Mouse (Mus musculus) liver, embryonic 15.5 days (tissue): ENCODE measurements around the gene Ppp1r8. TPM values are rescaled to one million over a fixed set of nuclear protein-coding genes. Genes with fewer than 3 reads are reported as not detected.

Source experiments
- ATAC-seq: fragments of 200-750 bp; cut with Nextera tagmentation; 2 replicates; pipeline ENCODE4 v1.8.0; 2017; ENCODE audit warnings: moderate number of reproducible peaks, mild to moderate bottlenecking, moderate library complexity; ENCODE audit not compliant: insufficient read depth
- H3K27ac ChIP-seq: fragments of 300-500 bp; sonication (generic); replicated peaks from 2 replicates; pipeline ENCODE4 v1.5.1; 2015; ENCODE audit warnings: mild to moderate bottlenecking, inconsistent platforms
- H3K27me3 ChIP-seq: fragments of 300-500 bp; sonication (generic); 2 replicates; pipeline ENCODE4 v1.6.1; 2015; ENCODE audit warnings: mild to moderate bottlenecking, inconsistent platforms
- H3K36me3 ChIP-seq: fragments of 300-500 bp; sonication (generic); replicated peaks from 2 replicates; pipeline ENCODE4 v1.6.1; 2015; ENCODE audit warnings: moderate library complexity, mild to moderate bottlenecking, inconsistent platforms
- H3K4me1 ChIP-seq: fragments of 300-500 bp; sonication (generic); replicated peaks from 2 replicates; pipeline ENCODE4 v1.6.1; 2015; ENCODE audit warnings: inconsistent platforms
- H3K4me2 ChIP-seq: fragments of 300-500 bp; sonication (generic); 2 replicates; pipeline ENCODE4 v1.6.1; 2015; ENCODE audit warnings: moderate library complexity, mild to moderate bottlenecking, inconsistent platforms
- H3K4me3 ChIP-seq: fragments of 300-500 bp; sonication (generic); replicated peaks from 2 replicates; pipeline ENCODE4 v1.5.1; 2015; ENCODE audit warnings: mild to moderate bottlenecking, inconsistent platforms
- H3K9ac ChIP-seq: fragments of 300-500 bp; sonication (generic); 2 replicates; pipeline ENCODE4 v1.6.1; 2015; ENCODE audit warnings: moderate library complexity, mild to moderate bottlenecking, inconsistent platforms
- H3K9me3 ChIP-seq: fragments of 300-500 bp; sonication (generic); replicated peaks from 2 replicates; pipeline ENCODE4 v1.6.1; 2016; ENCODE audit warnings: inconsistent platforms
- WGBS: fragments of 180-500 bp; shearing (Covaris S2); methylation state at CpG from one replicate; pipeline ENCODE4 v1.1.7; 2015; ENCODE audit warnings: mixed read lengths; ENCODE audit not compliant: insufficient replicate concordance; 5-methylcytosine and 5-hydroxymethylcytosine counted together
- polyA plus RNA-seq: library from polyadenylated mRNA; unstranded; fragments of >200 nt; fragmentation: Nextera tagmentation; extraction: Ambion mirVana; gene quantifications from 2 replicates; pipeline ENCODE4 v1.2.1, GENCODE M21; 2015

Gene Ppp1r8
- polyA plus RNA-seq = 22.3 and 22.5 TPM in 2 replicates

- peak within 1 kb of the TSS; percentile 82 for H3K4me2 ChIP-seq
- peak within 1 kb of the TSS; percentile 81 for H3K9ac ChIP-seq
- H3K27me3 ChIP-seq = no peaks in the 10 kb centered on the region
- peaks cover 26% of the 10 kb centered on the region for H3K36me3 ChIP-seq
- peaks cover 23% of the 10 kb centered on the region for H3K4me1 ChIP-seq
- H3K4me3 ChIP-seq = peak within 1 kb of the TSS; percentile 85
- WGBS = 1% methylated on average over 40 of the region's 40 CpGs
- H3K9me3 ChIP-seq = no peaks in the 10 kb centered on the region
- peak; percentile 96 for ATAC-seq
- peak within 1 kb of the TSS; percentile 67 for H3K27ac ChIP-seq
Observed at GRCm38 (mm10) chr4:132842970-132843704, at the start of gene Ppp1r8. TSS of gene Ppp1r8 (minus strand) at chr4:132843169.

GRCm38 (mm10) chr4:132884844-132885374 lies 41.9 kb upstream of the Ppp1r8 start:
- 8% methylated on average over 9 of the region's 9 CpGs for WGBS
- H3K27me3 ChIP-seq = no peaks in the 10 kb centered on the region
- peaks cover 16% of the 10 kb centered on the region for H3K36me3 ChIP-seq
- no peak for ATAC-seq
- peaks cover 36% of the 10 kb centered on the region for H3K4me1 ChIP-seq
- H3K9ac ChIP-seq = peak overlapping the region; percentile 91
- peak overlapping the region; percentile 89 for H3K4me3 ChIP-seq
- H3K4me2 ChIP-seq = peak overlapping the region; percentile 96
- peak overlapping the region; percentile 92; the same call in 1 of the 2 replicates for H3K27ac ChIP-seq
- H3K9me3 ChIP-seq = no peaks in the 10 kb centered on the region

- H3K36me3 ChIP-seq = peaks cover 20% of the 10 kb centered on the region
- H3K4me1 ChIP-seq = peaks cover 36% of the 10 kb centered on the region
- peak within 1 kb of the TSS; percentile 91 for H3K9ac ChIP-seq
- WGBS = under 1% methylated on average over 72 of the region's 72 CpGs
- H3K9me3 ChIP-seq = no peaks in the 10 kb centered on the region
- H3K4me3 ChIP-seq = peak within 1 kb of the TSS; percentile 89
- no peaks in the 10 kb centered on the region for H3K27me3 ChIP-seq
- H3K27ac ChIP-seq = peak within 1 kb of the TSS; percentile 92
- peak within 1 kb of the TSS; percentile 96 for H3K4me2 ChIP-seq
- ATAC-seq = peak; percentile 95
Observed at GRCm38 (mm10) chr4:132884064-132884843, 41.3 kb upstream of the Ppp1r8 start, which contains the start of gene Stx12. TSS of gene Stx12 (minus strand) at chr4:132884509.

- H3K4me3 ChIP-seq = peak overlapping the region; percentile 89
- WGBS = 1% methylated on average over 21 of the region's 21 CpGs
- ATAC-seq = 0 out of 2 replicates have a peak, but pooled peaks have one; percentile 4
- H3K4me1 ChIP-seq = peaks cover 36% of the 10 kb centered on the region
- no peaks in the 10 kb centered on the region for H3K9me3 ChIP-seq
- no peaks in the 10 kb centered on the region for H3K27me3 ChIP-seq
- H3K9ac ChIP-seq = peak overlapping the region; percentile 91
- peak overlapping the region; percentile 96 for H3K4me2 ChIP-seq
- peaks cover 20% of the 10 kb centered on the region for H3K36me3 ChIP-seq
- peak overlapping the region; percentile 92 for H3K27ac ChIP-seq
Observed at GRCm38 (mm10) chr4:132883561-132884063, 40.6 kb upstream of the Ppp1r8 start.

GRCm38 (mm10) chr4:132874363-132875097 lies 31.6 kb upstream of the Ppp1r8 start:
- 66% methylated on average over 7 of the region's 7 CpGs for WGBS
- no peak for ATAC-seq
- Histone ChIP-seq H3K27ac (no peak overlapping the region), H3K4me3 (no peak overlapping the region), H3K4me2 (no peak overlapping the region), H3K27me3 (no peaks in the 10 kb centered on the region), H3K4me1 (peaks cover 26% of the 10 kb centered on the region), H3K36me3 (peaks cover 25% of the 10 kb centered on the region), H3K9me3 (no peaks in the 10 kb centered on the region), H3K9ac (no peak overlapping the region)

- no peaks in the 10 kb centered on the region for H3K9me3 ChIP-seq
- no peak overlapping the region for H3K4me3 ChIP-seq
- H3K27ac ChIP-seq = no peak overlapping the region
- WGBS = 57% methylated on average over 11 of the region's 11 CpGs
- peaks cover 26% of the 10 kb centered on the region for H3K4me1 ChIP-seq
- ATAC-seq = no peak
- no peak overlapping the region for H3K9ac ChIP-seq
- no peak overlapping the region for H3K4me2 ChIP-seq
- peaks cover 33% of the 10 kb centered on the region for H3K36me3 ChIP-seq
- no peaks in the 10 kb centered on the region for H3K27me3 ChIP-seq
Observed at GRCm38 (mm10) chr4:132873481-132874362, 30.8 kb upstream of the Ppp1r8 start.

GRCm38 (mm10) chr4:132871116-132871515 lies 28.1 kb upstream of the Ppp1r8 start:
- Histone ChIP-seq H3K4me2 (no peak overlapping the region), H3K4me1 (peaks cover 26% of the 10 kb centered on the region), H3K9ac (no peak overlapping the region), H3K36me3 (peaks cover 59% of the 10 kb centered on the region), H3K9me3 (no peaks in the 10 kb centered on the region), H3K27ac (no peak overlapping the region), H3K4me3 (no peak overlapping the region), H3K27me3 (no peaks in the 10 kb centered on the region)
- no peak for ATAC-seq
- WGBS = 93% methylated on average over 3 of the region's 3 CpGs

- no peak overlapping the region for H3K27ac ChIP-seq
- no peak overlapping the region for H3K9ac ChIP-seq
- no peaks in the 10 kb centered on the region for H3K27me3 ChIP-seq
- no peaks in the 10 kb centered on the region for H3K9me3 ChIP-seq
- no peak overlapping the region for H3K4me3 ChIP-seq
- ATAC-seq = no peak
- WGBS = 86% methylated on average over 2 of the region's 2 CpGs
- H3K36me3 ChIP-seq = peaks cover 87% of the 10 kb centered on the region
- no peaks in the 10 kb centered on the region; the same call in 1 of the 2 replicates for H3K4me1 ChIP-seq
- H3K4me2 ChIP-seq = no peak overlapping the region
Observed at GRCm38 (mm10) chr4:132864856-132865255, 21.9 kb upstream of the Ppp1r8 start.

GRCm38 (mm10) chr4:132863012-132863411 lies 20.0 kb upstream of the Ppp1r8 start:
- Histone ChIP-seq H3K27me3 (no peaks in the 10 kb centered on the region), H3K4me2 (no peak overlapping the region), H3K9ac (no peak overlapping the region), H3K4me3 (no peak overlapping the region), H3K36me3 (peaks cover 84% of the 10 kb centered on the region), H3K9me3 (no peaks in the 10 kb centered on the region), H3K4me1 (no peaks in the 10 kb centered on the region; the same call in 1 of the 2 replicates), H3K27ac (no peak overlapping the region)
- no peak for ATAC-seq
- 87% methylated on average over 13 of the region's 13 CpGs for WGBS

GRCm38 (mm10) chr4:132860880-132861279 lies 17.9 kb upstream of the Ppp1r8 start:
- 43% methylated on average over 1 of the region's 1 CpGs for WGBS
- Histone ChIP-seq H3K27ac (peak overlapping the region; percentile 51; the same call in 1 of the 2 replicates), H3K4me1 (no peaks in the 10 kb centered on the region; the same call in 1 of the 2 replicates), H3K4me3 (no peak overlapping the region), H3K27me3 (no peaks in the 10 kb centered on the region), H3K36me3 (peaks cover 84% of the 10 kb centered on the region), H3K9ac (no peak overlapping the region), H3K4me2 (no peak overlapping the region), H3K9me3 (no peaks in the 10 kb centered on the region)
- no peak for ATAC-seq
